Mouse (Mus musculus): ENCODE results near the gene Hist1h4a. TPM values are rescaled to one million over a fixed set of nuclear protein-coding genes. Genes with fewer than 3 reads are reported as not detected.
"Not testable (repeated sequence)": the region's sequence is repeated elsewhere in the genome, so short reads cannot be mapped to it uniquely, and the experiment has no call there.

The Hist1h4a gene
- 0.60 TPM in 1 of 2 replicates, not detected in the other for polyA plus RNA-seq (2015; fragmentation: Nextera tagmentation; extraction: Ambion mirVana)

DNA sequence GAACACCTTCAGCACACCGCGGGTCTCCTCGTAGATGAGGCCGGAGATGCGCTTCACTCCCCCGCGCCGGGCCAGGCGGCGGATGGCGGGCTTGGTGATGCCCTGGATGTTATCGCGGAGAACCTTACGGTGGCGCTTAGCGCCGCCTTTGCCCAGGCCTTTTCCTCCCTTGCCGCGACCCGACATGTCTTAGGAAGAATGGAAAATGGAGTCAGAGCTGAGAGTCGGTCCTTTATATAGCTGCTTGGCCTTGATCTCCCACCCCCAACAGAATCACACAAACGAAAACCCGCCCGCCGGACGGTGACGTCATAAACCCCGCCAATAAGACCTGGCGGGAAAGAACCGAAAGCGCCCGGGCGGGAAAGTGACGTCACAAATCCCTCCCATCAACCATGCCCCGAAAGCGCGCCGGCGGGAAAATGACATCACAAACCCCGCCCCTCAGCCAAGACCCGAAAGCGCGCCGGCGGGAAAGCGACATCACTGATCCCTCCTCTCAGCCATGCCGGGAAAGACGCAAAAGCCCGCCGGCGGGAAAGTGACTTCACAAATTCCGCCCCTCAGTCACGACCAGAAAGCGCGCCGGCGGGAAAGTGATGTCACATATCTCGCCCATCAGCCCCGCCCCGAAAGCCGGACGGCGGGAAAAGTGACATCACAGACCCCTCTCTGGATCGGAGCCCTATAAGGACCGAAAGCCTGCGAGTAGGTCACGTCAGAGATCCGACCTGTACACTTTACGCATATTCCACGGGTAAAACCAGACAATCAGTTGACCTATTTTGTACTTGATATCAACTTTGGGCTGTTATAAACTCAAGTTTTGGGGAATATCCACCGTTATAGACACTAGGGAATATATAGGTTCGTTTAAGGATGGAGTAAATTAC is at the start of gene Hist1h4a:
Gene Hist1h4a, minus strand, starts transcription at position 259 of the 893 bp plus-strand sequence.
- H3K36me3 ChIP-seq (ENCODE audit: control insufficient read depth, insufficient read depth, low read length), result no peaks in the 10 kb centered on the region

DNA sequence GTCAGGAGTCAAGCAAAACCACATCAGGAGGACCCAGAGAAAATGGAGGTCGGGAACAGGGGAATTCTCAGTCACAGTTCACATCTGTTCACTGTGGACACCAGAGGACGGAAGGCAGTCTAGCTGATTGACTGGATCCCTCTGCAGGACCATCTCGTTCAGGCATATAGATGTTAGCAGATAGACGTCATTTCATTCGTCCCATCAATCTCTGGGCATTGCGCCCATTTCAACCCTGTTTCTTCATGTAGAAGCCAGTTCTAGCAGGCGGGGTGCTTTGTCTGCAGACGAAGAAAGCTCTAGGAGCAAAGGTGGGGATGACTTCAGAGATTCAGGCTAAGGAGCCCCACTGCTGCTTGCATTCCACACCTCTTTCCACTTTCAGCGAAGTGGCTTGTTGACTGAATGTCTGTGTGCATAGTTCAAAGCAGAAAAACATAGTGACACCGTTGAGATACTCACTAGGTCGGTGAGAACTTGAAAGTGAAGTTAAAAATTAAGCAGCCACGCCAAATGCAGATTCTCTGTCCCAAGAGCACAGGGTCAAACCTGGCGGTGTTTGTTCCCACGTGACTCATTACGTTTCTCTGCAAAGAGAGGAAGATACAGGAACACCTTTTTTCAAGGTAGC is 45.5 kb upstream of the Hist1h4a start, which contains the start of gene Slc17a2:
Gene Slc17a2, plus strand, starts transcription at position 572 of the 631 bp plus-strand sequence.
- Histone ChIP-seq H3K4me1 (ENCODE audit: control insufficient read depth, insufficient read depth, low read length) (no peaks in the 10 kb centered on the region), H3K27me3 (replicated peaks; ENCODE audit: control insufficient read depth, insufficient read depth, low read length) (no peaks in the 10 kb centered on the region), H3K27ac (ENCODE audit: low read length) (no peak within 1 kb of the TSS), H3K4me3 (ENCODE audit: low read length) (no peak within 1 kb of the TSS), H3K4me2 (ENCODE audit: low read depth, low read length) (peak within 1 kb of the TSS; percentile 16; the same call in 1 of the 2 replicates), H3K9me3 (ENCODE audit: control insufficient read depth, low read length) (no peaks in the 10 kb centered on the region), H3K9ac (ENCODE audit: low read depth, low read length) (no peak within 1 kb of the TSS), H3K36me3 (ENCODE audit: control insufficient read depth, insufficient read depth, low read length) (no peaks in the 10 kb centered on the region)
- peak; percentile 40; the same call in 1 of the 2 replicates for ATAC-seq
- 68% methylated on average over 15 of the region's 15 CpGs for WGBS

More for the DNA sequence above, at the start of gene Hist1h4a:
- H3K27me3 ChIP-seq (replicated peaks; ENCODE audit: control insufficient read depth, insufficient read depth, low read length), result no peaks in the 10 kb centered on the region
- no peaks in the 10 kb centered on the region for H3K9me3 ChIP-seq (ENCODE audit: control insufficient read depth, low read length)
- peak within 1 kb of the TSS; percentile 50 for H3K4me3 ChIP-seq (ENCODE audit: low read length)
- peak; percentile 68 for ATAC-seq
- peak within 1 kb of the TSS; percentile 89 for H3K4me2 ChIP-seq (ENCODE audit: low read depth, low read length)
- peak within 1 kb of the TSS; percentile 93 for H3K27ac ChIP-seq (ENCODE audit: low read length)
- H3K4me1 ChIP-seq (ENCODE audit: control insufficient read depth, insufficient read depth, low read length), result peaks cover 26% of the 10 kb centered on the region
- peak within 1 kb of the TSS; percentile 69 for H3K9ac ChIP-seq (ENCODE audit: low read depth, low read length)
- under 1% methylated on average over 64 of the region's 72 CpGs for WGBS

GRCm38 (mm10) chr13:23804532-23804931 is 43.5 kb upstream of the Hist1h4a start:
- WGBS, result 53% methylated on average over 2 of the region's 2 CpGs
- Histone ChIP-seq H3K27me3 (replicated peaks; ENCODE audit: control insufficient read depth, insufficient read depth, low read length) (no peaks in the 10 kb centered on the region), H3K4me2 (ENCODE audit: low read depth, low read length) (no peak overlapping the region), H3K9me3 (ENCODE audit: control insufficient read depth, low read length) (no peaks in the 10 kb centered on the region), H3K36me3 (ENCODE audit: control insufficient read depth, insufficient read depth, low read length) (no peaks in the 10 kb centered on the region), H3K4me3 (ENCODE audit: low read length) (no peak overlapping the region), H3K27ac (ENCODE audit: low read length) (no peak overlapping the region), H3K9ac (ENCODE audit: low read depth, low read length) (no peak overlapping the region), H3K4me1 (ENCODE audit: control insufficient read depth, insufficient read depth, low read length) (no peaks in the 10 kb centered on the region)
- peak; percentile 76 for ATAC-seq

DNA sequence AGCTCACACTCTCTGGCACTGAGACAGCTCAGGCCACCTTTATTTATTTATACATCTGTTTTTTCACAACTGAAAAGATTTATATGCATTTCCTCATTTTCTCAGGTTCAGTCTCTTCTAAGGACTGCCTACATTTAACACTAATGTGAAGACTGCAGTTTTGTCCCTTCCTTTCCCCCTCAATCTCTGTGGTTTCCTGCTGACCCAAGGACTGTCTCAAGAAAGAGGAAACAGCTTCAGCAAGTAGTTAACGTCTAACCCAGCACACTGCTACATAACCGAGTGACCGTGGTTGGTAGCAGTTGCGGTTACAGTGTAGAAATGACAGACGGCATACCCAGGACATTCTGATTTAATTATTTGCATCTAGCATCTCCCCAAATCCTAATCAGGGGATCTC is 38.4 kb upstream of the Hist1h4a start:
- Histone ChIP-seq H3K4me2 (ENCODE audit: low read depth, low read length) (no peak overlapping the region), H3K4me1 (ENCODE audit: control insufficient read depth, insufficient read depth, low read length) (no peaks in the 10 kb centered on the region), H3K4me3 (ENCODE audit: low read length) (no peak overlapping the region), H3K9ac (ENCODE audit: low read depth, low read length) (no peak overlapping the region), H3K27ac (ENCODE audit: low read length) (no peak overlapping the region), H3K36me3 (ENCODE audit: control insufficient read depth, insufficient read depth, low read length) (no peaks in the 10 kb centered on the region), H3K9me3 (ENCODE audit: control insufficient read depth, low read length) (no peaks in the 10 kb centered on the region), H3K27me3 (replicated peaks; ENCODE audit: control insufficient read depth, insufficient read depth, low read length) (no peaks in the 10 kb centered on the region)
- 81% methylated on average over 5 of the region's 5 CpGs for WGBS
- ATAC-seq, result no peak

DNA sequence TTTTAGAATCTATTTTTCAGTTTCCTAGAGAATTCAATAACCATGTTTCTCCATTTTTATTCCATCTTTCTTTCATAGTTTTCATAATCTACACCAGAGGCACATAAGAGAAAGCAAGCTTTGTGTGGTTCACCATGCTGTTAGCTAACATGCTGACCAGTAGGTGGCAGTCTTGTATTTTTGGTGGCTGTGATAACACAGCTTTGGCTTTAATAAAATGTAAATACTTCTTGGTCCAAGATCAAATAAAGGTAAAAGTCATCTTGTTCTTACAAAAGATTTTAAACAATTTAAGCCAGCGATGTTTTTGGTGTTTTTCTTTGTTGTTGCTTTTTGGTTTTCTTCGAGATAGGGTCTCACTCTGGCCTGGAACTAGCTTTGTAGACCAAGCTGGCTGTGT is 31.5 kb upstream of the Hist1h4a start:
- no peak overlapping the region for H3K4me3 ChIP-seq (ENCODE audit: low read length)
- H3K9me3 ChIP-seq (ENCODE audit: control insufficient read depth, low read length), result no peaks in the 10 kb centered on the region
- no peak overlapping the region for H3K27ac ChIP-seq (ENCODE audit: low read length)
- H3K4me1 ChIP-seq (ENCODE audit: control insufficient read depth, insufficient read depth, low read length), result no peaks in the 10 kb centered on the region
- H3K4me2 ChIP-seq (ENCODE audit: low read depth, low read length), result no peak overlapping the region
- H3K36me3 ChIP-seq (ENCODE audit: control insufficient read depth, insufficient read depth, low read length), result no peaks in the 10 kb centered on the region
- no peaks in the 10 kb centered on the region for H3K27me3 ChIP-seq (replicated peaks; ENCODE audit: control insufficient read depth, insufficient read depth, low read length)
- 43% methylated on average over 2 of the region's 2 CpGs for WGBS
- no peak overlapping the region for H3K9ac ChIP-seq (ENCODE audit: low read depth, low read length)
- no peak for ATAC-seq

- H3K9ac ChIP-seq (ENCODE audit: low read depth, low read length), result no peak overlapping the region
- 71% methylated on average over 4 of the region's 4 CpGs for WGBS
- H3K27ac ChIP-seq (ENCODE audit: low read length), result no peak overlapping the region
- no peak for ATAC-seq
- H3K4me2 ChIP-seq (ENCODE audit: low read depth, low read length), result no peak overlapping the region
- H3K36me3 ChIP-seq (ENCODE audit: control insufficient read depth, insufficient read depth, low read length), result no peaks in the 10 kb centered on the region
- H3K9me3 ChIP-seq (ENCODE audit: control insufficient read depth, low read length), result no peaks in the 10 kb centered on the region
- H3K4me1 ChIP-seq (ENCODE audit: control insufficient read depth, insufficient read depth, low read length), result no peaks in the 10 kb centered on the region
- no peaks in the 10 kb centered on the region for H3K27me3 ChIP-seq (replicated peaks; ENCODE audit: control insufficient read depth, insufficient read depth, low read length)
- no peak overlapping the region for H3K4me3 ChIP-seq (ENCODE audit: low read length)
These were observed 18.0 kb upstream of the Hist1h4a start for GRCm38 (mm10) chr13:23779025-23779424.

- Histone ChIP-seq H3K4me2 (ENCODE audit: low read depth, low read length) (no peak overlapping the region), H3K4me1 (ENCODE audit: control insufficient read depth, insufficient read depth, low read length) (no peaks in the 10 kb centered on the region), H3K9ac (ENCODE audit: low read depth, low read length) (no peak overlapping the region), H3K4me3 (ENCODE audit: low read length) (no peak overlapping the region), H3K27me3 (replicated peaks; ENCODE audit: control insufficient read depth, insufficient read depth, low read length) (no peaks in the 10 kb centered on the region), H3K27ac (ENCODE audit: low read length) (no peak overlapping the region), H3K9me3 (ENCODE audit: control insufficient read depth, low read length) (no peaks in the 10 kb centered on the region), H3K36me3 (ENCODE audit: control insufficient read depth, insufficient read depth, low read length) (no peaks in the 10 kb centered on the region)
- ATAC-seq, result no peak
- WGBS, result 95% methylated on average over 7 of the region's 7 CpGs
These were observed 17.3 kb upstream of the Hist1h4a start for GRCm38 (mm10) chr13:23778339-23778738.

DNA sequence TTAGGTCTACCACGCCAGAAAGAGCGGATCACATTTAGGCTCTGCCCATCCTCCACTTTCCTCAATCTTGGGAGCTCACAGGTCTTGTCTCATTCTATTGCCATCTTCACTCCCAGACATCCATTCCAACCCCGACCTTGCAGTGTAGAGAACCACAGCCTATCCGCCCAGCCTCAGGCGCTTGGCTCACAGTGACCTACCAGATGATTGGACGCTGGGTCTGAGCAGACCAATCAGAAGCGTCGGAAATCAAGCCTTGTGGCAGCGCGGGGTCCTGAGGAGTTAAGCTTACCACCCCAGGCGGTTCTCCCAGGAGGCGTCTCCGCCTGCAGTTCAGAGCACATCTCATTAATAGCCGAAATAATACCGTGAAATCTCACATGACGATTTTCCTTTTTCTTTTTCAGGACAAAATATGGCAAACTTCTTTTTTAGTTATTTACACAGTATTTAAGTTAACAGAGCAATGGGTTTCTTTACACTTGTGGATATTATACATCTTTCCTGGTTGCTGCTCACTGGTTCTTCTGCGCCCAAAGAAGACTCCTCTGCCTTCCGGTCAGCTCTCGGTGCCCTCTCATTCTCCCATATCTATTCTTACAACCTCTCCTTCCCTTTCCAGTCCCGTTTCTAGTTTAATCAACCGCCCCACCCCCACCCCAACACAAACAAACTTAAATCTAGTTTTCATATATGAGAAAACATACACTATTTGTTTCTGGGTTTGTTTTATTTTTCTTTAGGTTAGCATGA is 11.7 kb upstream of the Hist1h4a start:
- Histone ChIP-seq H3K36me3 (ENCODE audit: control insufficient read depth, insufficient read depth, low read length) (no peaks in the 10 kb centered on the region), H3K9me3 (ENCODE audit: control insufficient read depth, low read length) (no peaks in the 10 kb centered on the region), H3K27me3 (replicated peaks; ENCODE audit: control insufficient read depth, insufficient read depth, low read length) (no peaks in the 10 kb centered on the region), H3K4me1 (ENCODE audit: control insufficient read depth, insufficient read depth, low read length) (no peaks in the 10 kb centered on the region), H3K4me3 (ENCODE audit: low read length) (peak overlapping the region; percentile 7), H3K9ac (ENCODE audit: low read depth, low read length) (no peak overlapping the region), H3K27ac (ENCODE audit: low read length) (no peak overlapping the region), H3K4me2 (ENCODE audit: low read depth, low read length) (peak overlapping the region; percentile 37)
- ATAC-seq, result peak; percentile 91
- WGBS, result 23% methylated on average over 21 of the region's 21 CpGs

GRCm38 (mm10) chr13:23769613-23770012 is 8.6 kb upstream of the Hist1h4a start, which contains the start of gene Trim38:
Gene Trim38 (plus strand): TSS chr13:23769913.
- not testable (repeated sequence) for H3K9me3 ChIP-seq (ENCODE audit: control insufficient read depth, low read length); H3K9ac ChIP-seq (ENCODE audit: low read depth, low read length); H3K36me3 ChIP-seq (ENCODE audit: control insufficient read depth, insufficient read depth, low read length); H3K4me1 ChIP-seq (ENCODE audit: control insufficient read depth, insufficient read depth, low read length); H3K27me3 ChIP-seq (replicated peaks; ENCODE audit: control insufficient read depth, insufficient read depth, low read length); ATAC-seq; H3K4me3 ChIP-seq (ENCODE audit: low read length); H3K4me2 ChIP-seq (ENCODE audit: low read depth, low read length); H3K27ac ChIP-seq (ENCODE audit: low read length)
- WGBS, result 93% methylated on average over 2 of the region's 2 CpGs

All from intestine, embryonic 16.5 days (tissue).